Mouse (Mus musculus): Measurements from ENCODE around the gene Cdk15. TPM values are rescaled to one million over a fixed set of nuclear protein-coding genes. Genes with fewer than 3 reads are reported as not detected.

Cdk15 gene
- total and polyA plus RNA-seq, 3 experiments: 0.32 TPM; not detected in 2

DNA sequence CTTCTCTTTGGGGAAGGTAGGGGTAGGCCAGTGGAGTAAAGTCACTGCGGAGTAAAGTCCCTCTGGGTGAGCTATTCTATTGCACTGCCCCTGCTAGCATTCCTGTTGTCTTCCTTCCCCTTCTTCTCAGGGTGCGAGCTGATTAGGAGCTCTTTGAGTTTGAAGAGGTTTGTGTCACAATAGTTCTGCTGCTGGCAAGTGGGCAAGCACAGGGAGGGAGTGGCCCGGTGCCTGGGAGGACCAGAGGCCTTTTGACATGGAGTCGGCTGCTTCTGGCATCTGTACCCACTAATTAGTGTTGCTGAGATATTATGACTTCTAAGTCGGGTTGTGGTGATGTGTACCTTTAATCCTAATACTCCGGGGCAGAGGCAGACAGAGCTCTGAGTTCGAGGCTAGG lies 124.8 kb downstream of the Cdk15 start:
- intact Hi-C loops (cut with DNase I): no loop called here
- H3K4me3 ChIP-seq: no peak overlapping the region
- no peaks in the 10 kb centered on the region for H3K36me3 ChIP-seq (ENCODE audit: control insufficient read depth, insufficient read depth, low read length)
- H3K27ac ChIP-seq: no peak overlapping the region
- H3K27me3 ChIP-seq (ENCODE audit: control insufficient read depth, insufficient read depth, low read length): no peaks in the 10 kb centered on the region
- no peak overlapping the region for H3K9ac ChIP-seq (ENCODE audit: low read depth, low read length)
- no peaks in the 10 kb centered on the region for H3K79me2 ChIP-seq (replicated peaks; ENCODE audit: control insufficient read depth, insufficient read depth, low read length)
- WGBS: 75% methylated on average over 7 of the region's 7 CpGs
- peak in 1 of 2 experiments; percentile 6 for DNase-seq
- TF ChIP-seq CTCF (IDR thresholded peaks at IDR 0.05): no peak
- TF ChIP-seq EP300 (IDR thresholded peaks at IDR 0.05; ENCODE audit: insufficient read depth, low read depth, low read length): no peak
- TF ChIP-seq POLR2A (IDR thresholded peaks at IDR 0.05; ENCODE audit: insufficient read depth, low read depth, low read length): no peak
- peaks cover 4% of the 10 kb centered on the region; the same call in 1 of the 2 replicates for H3K4me1 ChIP-seq (ENCODE audit: control insufficient read depth, insufficient read depth, low read length)

DNA sequence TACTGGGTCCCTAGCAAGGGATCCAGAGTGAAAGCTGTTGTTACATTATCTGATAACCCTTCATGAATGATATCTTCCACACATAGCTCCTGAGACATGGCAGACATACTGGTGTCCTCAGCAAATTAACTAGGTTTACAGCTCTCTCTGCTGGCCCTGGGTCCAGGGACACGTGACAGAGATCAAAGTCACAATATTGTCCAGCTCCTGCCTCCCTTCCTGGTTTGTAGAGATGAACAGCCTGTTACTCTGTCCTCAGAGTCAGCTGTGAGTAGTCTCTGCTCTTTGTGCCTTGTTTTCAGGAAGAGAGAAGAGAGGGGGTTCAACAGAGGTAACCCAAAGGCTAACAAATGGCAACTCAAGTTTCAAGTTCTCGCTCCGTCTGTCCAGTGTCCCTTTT lies 125.8 kb downstream of the Cdk15 start:
- no peak overlapping the region for H3K4me3 ChIP-seq
- peak in 1 of 2 experiments; percentile 3 for DNase-seq
- H3K79me2 ChIP-seq (replicated peaks; ENCODE audit: control insufficient read depth, insufficient read depth, low read length): no peaks in the 10 kb centered on the region
- intact Hi-C loops (cut with DNase I): no loop called here
- no peak overlapping the region for H3K9ac ChIP-seq (ENCODE audit: low read depth, low read length)
- H3K36me3 ChIP-seq (ENCODE audit: control insufficient read depth, insufficient read depth, low read length): no peaks in the 10 kb centered on the region
- H3K4me1 ChIP-seq (ENCODE audit: control insufficient read depth, insufficient read depth, low read length): peaks cover 4% of the 10 kb centered on the region; the same call in 1 of the 2 replicates
- 91% methylated on average over 3 of the region's 3 CpGs for WGBS
- no peaks in the 10 kb centered on the region for H3K27me3 ChIP-seq (ENCODE audit: control insufficient read depth, insufficient read depth, low read length)
- TF ChIP-seq EP300 (IDR thresholded peaks at IDR 0.05; ENCODE audit: insufficient read depth, low read depth, low read length): no peak
- TF ChIP-seq POLR2A (IDR thresholded peaks at IDR 0.05; ENCODE audit: insufficient read depth, low read depth, low read length): no peak
- no peak for TF ChIP-seq CTCF (IDR thresholded peaks at IDR 0.05)
- H3K27ac ChIP-seq: peak overlapping the region; percentile 15

DNA sequence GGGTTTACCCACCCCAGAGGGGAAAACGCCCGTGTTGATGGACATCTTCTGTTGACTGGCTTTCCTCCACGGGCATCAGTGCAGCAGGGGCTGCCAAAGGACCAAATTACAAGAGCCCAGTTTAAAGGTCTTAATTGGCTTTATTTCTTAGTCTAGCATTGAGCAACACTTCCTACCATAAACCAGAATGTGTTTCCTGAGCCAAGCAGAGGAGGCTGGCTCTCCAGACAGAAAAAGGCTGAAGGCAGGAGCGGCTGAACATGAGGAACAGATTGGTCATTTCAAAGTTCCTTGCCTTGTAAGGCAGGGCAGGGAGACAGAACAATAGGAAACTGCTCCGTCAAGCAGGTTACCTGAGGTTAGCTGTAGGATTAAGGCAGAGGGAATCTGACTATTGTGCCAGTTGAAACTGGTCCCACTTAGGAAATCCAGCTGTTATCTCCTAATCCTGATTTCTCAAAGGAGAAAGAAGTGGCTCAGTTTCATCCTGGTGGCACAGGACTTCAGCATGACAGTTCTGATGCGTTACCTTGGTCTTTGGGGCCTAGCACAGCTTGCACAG lies 126.4 kb downstream of the Cdk15 start:
- Histone ChIP-seq H3K79me2 (replicated peaks; ENCODE audit: control insufficient read depth, insufficient read depth, low read length) (no peaks in the 10 kb centered on the region), H3K36me3 (ENCODE audit: control insufficient read depth, insufficient read depth, low read length) (no peaks in the 10 kb centered on the region), H3K4me3 (no peak overlapping the region), H3K27me3 (ENCODE audit: control insufficient read depth, insufficient read depth, low read length) (no peaks in the 10 kb centered on the region), H3K4me1 (ENCODE audit: control insufficient read depth, insufficient read depth, low read length) (peaks cover 4% of the 10 kb centered on the region; the same call in 1 of the 2 replicates), H3K9ac (ENCODE audit: low read depth, low read length) (no peak overlapping the region), H3K27ac (peak overlapping the region; percentile 17; the same call in 1 of the 2 replicates)
- intact Hi-C loops (cut with DNase I): no loop called here
- peak; percentile 40 to 41 for DNase-seq
- TF ChIP-seq EP300 (IDR thresholded peaks at IDR 0.05; ENCODE audit: insufficient read depth, low read depth, low read length): no peak
- no peak for TF ChIP-seq CTCF (IDR thresholded peaks at IDR 0.05)
- TF ChIP-seq POLR2A (IDR thresholded peaks at IDR 0.05; ENCODE audit: insufficient read depth, low read depth, low read length): no peak
- 57% methylated on average over 6 of the region's 6 CpGs for WGBS

DNA sequence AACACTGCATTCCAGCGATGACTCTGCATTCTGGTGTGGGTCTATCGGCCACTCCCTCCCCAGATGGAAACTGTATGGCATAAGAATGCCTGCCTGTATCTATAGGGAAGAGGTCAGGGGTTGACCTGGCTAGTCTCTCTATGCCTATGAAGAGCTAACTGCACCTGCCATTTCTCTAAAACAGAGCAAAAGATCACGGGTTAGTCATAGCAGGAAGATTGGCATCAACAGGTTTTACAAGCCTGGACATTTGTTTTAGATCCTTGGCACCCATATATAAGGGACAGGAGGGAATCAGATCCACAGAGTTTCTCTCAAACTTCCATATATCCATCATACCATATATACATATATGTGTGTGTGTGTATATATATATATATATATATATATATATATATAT lies 127.7 kb downstream of the Cdk15 start:
- WGBS: 86% methylated on average over 3 of the region's 3 CpGs
- H3K27me3 ChIP-seq (ENCODE audit: control insufficient read depth, insufficient read depth, low read length): no peaks in the 10 kb centered on the region
- no peaks in the 10 kb centered on the region for H3K79me2 ChIP-seq (replicated peaks; ENCODE audit: control insufficient read depth, insufficient read depth, low read length)
- TF ChIP-seq CTCF (IDR thresholded peaks at IDR 0.05): no peak
- TF ChIP-seq EP300 (IDR thresholded peaks at IDR 0.05; ENCODE audit: insufficient read depth, low read depth, low read length): no peak
- TF ChIP-seq POLR2A (IDR thresholded peaks at IDR 0.05; ENCODE audit: insufficient read depth, low read depth, low read length): no peak
- intact Hi-C loops (cut with DNase I): no loop called here
- H3K27ac ChIP-seq: no peak overlapping the region
- no peak overlapping the region for H3K4me3 ChIP-seq
- no peak overlapping the region for H3K9ac ChIP-seq (ENCODE audit: low read depth, low read length)
- no peaks in the 10 kb centered on the region for H3K36me3 ChIP-seq (ENCODE audit: control insufficient read depth, insufficient read depth, low read length)
- peaks cover 4% of the 10 kb centered on the region; the same call in 1 of the 2 replicates for H3K4me1 ChIP-seq (ENCODE audit: control insufficient read depth, insufficient read depth, low read length)
- DNase-seq: no peak

DNA sequence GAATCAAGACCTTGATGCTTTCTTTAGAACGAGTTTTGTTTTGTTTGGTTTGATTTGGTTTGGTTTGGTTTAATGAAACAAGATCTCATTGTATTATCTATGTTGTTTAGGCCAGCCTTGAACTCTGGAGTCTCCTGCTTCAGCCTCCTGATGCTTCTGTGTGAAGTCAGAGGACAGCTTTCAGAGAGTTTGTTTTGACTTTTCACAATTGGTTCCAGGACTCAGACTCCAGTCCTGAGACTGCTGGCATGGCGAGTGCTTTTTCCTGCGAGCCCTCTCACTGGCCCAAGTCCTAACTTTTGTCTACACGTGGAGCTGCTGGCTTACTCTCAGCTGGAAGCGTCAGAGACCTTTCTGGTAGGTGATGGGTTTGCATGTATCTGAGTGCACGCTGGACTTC lies 128.9 kb downstream of the Cdk15 start:
- H3K9ac ChIP-seq (ENCODE audit: low read depth, low read length): no peak overlapping the region
- TF ChIP-seq EP300 (IDR thresholded peaks at IDR 0.05; ENCODE audit: insufficient read depth, low read depth, low read length): no peak
- TF ChIP-seq POLR2A (IDR thresholded peaks at IDR 0.05; ENCODE audit: insufficient read depth, low read depth, low read length): no peak
- TF ChIP-seq CTCF (IDR thresholded peaks at IDR 0.05): no peak
- H3K27ac ChIP-seq: no peak overlapping the region
- H3K4me3 ChIP-seq: no peak overlapping the region
- H3K36me3 ChIP-seq (ENCODE audit: control insufficient read depth, insufficient read depth, low read length): no peaks in the 10 kb centered on the region
- 61% methylated on average over 6 of the region's 6 CpGs for WGBS
- DNase-seq: no peak
- H3K4me1 ChIP-seq (ENCODE audit: control insufficient read depth, insufficient read depth, low read length): peaks cover 4% of the 10 kb centered on the region; the same call in 1 of the 2 replicates
- intact Hi-C loops (cut with DNase I): no loop called here
- H3K27me3 ChIP-seq (ENCODE audit: control insufficient read depth, insufficient read depth, low read length): no peaks in the 10 kb centered on the region
- no peaks in the 10 kb centered on the region for H3K79me2 ChIP-seq (replicated peaks; ENCODE audit: control insufficient read depth, insufficient read depth, low read length)

DNA sequence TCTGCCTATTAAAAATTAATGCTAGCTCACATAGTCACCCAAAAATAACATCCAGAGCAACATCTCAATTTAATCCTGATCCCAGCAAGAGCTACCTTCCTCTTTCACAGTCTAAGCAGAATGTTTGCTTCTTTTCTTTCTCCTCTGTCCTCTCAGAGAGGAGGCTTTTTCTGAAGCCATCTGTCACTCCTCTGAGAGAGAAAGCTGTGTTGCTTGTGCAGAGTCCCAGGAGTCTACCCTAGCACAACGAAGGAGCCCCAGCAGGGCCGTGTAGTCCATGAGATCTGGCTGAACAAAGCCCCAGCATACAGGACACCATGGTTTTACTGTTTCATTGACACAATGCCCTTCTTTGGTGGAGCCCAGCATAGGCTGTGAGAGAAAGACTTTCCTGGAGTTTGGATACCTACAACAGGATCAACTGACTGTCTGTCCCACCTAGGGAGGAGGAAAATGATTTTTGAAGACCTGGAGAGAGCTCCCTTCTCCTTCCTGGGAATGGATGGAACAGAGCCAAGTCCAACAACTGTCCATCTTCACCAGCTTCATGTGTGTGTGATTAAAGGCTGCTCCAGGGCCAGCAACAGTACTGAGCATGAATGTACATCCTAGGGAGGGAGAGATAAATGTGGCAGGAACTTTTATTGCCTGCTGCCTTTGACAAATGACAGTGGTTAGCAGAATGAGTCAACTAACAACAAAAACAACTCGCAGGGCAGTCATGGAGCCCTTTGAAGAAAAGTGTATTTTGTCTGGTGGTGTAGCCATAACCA lies 131.0 kb downstream of the Cdk15 start:
- H3K9ac ChIP-seq (ENCODE audit: low read depth, low read length): no peak overlapping the region
- no peaks in the 10 kb centered on the region for H3K27me3 ChIP-seq (ENCODE audit: control insufficient read depth, insufficient read depth, low read length)
- 39% methylated on average over 3 of the region's 3 CpGs for WGBS
- intact Hi-C loops (cut with DNase I): no loop called here
- no peak overlapping the region for H3K27ac ChIP-seq
- no peak for DNase-seq
- TF ChIP-seq POLR2A (IDR thresholded peaks at IDR 0.05; ENCODE audit: insufficient read depth, low read depth, low read length) (no peak), CTCF (IDR thresholded peaks at IDR 0.05) (no peak), EP300 (IDR thresholded peaks at IDR 0.05; ENCODE audit: insufficient read depth, low read depth, low read length) (no peak)
- no peak overlapping the region for H3K4me3 ChIP-seq
- no peaks in the 10 kb centered on the region for H3K36me3 ChIP-seq (ENCODE audit: control insufficient read depth, insufficient read depth, low read length)
- no peaks in the 10 kb centered on the region for H3K79me2 ChIP-seq (replicated peaks; ENCODE audit: control insufficient read depth, insufficient read depth, low read length)
- peaks cover 5% of the 10 kb centered on the region; the same call in 1 of the 2 replicates for H3K4me1 ChIP-seq (ENCODE audit: control insufficient read depth, insufficient read depth, low read length)
